1 mouse cellular context compared by ENCODE assay signal in genomic region chr11:84829495-84829894, GRCm38 (mm10).
A peak's percentile ranks its signal among the peaks of the same experiment; 100 is the strongest.
TF ChIP-seq lines count a peak whose summit lies in the region.

No protein-coding gene starts in this region.

TF ChIP-seq in MEL, 35 proteins besides CTCF, POLR2A, EP300 and RAD21:
- TF ChIP-seq SMC3 (IDR thresholded peaks at IDR 0.05; ENCODE audit: low read depth, low read length) (0 out of 2 replicates have a peak, but pooled peaks have one; percentile 2), USF1 (IDR thresholded peaks at IDR 0.05; ENCODE audit: low read depth, low read length) (peak; percentile 68), MAX (IDR thresholded peaks at IDR 0.05; ENCODE audit: low read length) (0 out of 2 replicates have a peak, but pooled peaks have one; percentile 12), MAZ (IDR thresholded peaks at IDR 0.05; ENCODE audit: low read depth, low read length) (0 out of 2 replicates have a peak, but pooled peaks have one; percentile 31), CHD1 (IDR thresholded peaks at IDR 0.05; ENCODE audit: low read depth, low read length) (peak; percentile 84; the same call in 1 of the 2 replicates)
